Mouse (Mus musculus) brown adipose tissue, adult 24 weeks (tissue): ENCODE data around the gene Tent2. TPM values are rescaled to one million over a fixed set of nuclear protein-coding genes. Genes with fewer than 3 reads are reported as not detected.

Experiments
- H3K27ac ChIP-seq: fragments of 200-500 bp; replicated peaks from 2 replicates; pipeline ENCODE4 v1.5.1; 2012; ENCODE audit warnings: low read depth, mild to moderate bottlenecking, low read length
- H3K4me1 ChIP-seq: fragments of 200-500 bp; 2 replicates; pipeline ENCODE4 v1.6.1; 2012; ENCODE audit warnings: low read length, mixed read lengths; ENCODE audit not compliant: control insufficient read depth, insufficient read depth, insufficient read length
- H3K4me3 ChIP-seq: fragments of 200-500 bp; 2 replicates; pipeline ENCODE4 v1.5.1; 2012; ENCODE audit warnings: low read depth, mild to moderate bottlenecking, low read length, moderate library complexity; ENCODE audit not compliant: insufficient read depth
- polyA plus RNA-seq: library from polyadenylated mRNA; stranded (reverse); fragments of >200 nt; gene quantifications from 2 replicates; pipeline ENCODE4 v1.2.4, GENCODE M21; 2012; ENCODE audit not compliant: missing spikeins, insufficient read depth, insufficient read length

Gene Tent2
- polyA plus RNA-seq, 1 experiment, result 31.9 TPM

DNA sequence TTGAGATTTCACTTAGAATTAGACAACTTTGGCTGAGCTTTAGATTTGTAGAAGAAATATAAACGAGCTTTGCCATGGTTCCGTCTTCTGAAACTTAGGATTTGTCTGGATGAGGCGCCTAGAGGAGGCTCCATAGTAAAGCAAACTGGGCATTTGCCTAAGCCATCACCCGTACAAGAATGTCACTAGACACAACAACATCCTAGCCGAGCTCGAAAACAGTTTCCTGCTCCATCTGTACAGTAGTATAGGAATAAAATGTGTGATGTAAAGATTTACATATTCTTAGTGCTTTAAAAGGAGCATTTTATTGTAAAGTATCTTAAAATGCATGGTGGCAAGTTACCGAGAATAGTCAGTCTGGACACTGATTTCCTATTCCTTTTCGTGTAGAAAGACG is 69.9 kb downstream of the Tent2 start:
- Histone ChIP-seq H3K4me3 (no peak overlapping the region), H3K4me1 (no peaks in the 10 kb centered on the region), H3K27ac (no peak overlapping the region)

DNA sequence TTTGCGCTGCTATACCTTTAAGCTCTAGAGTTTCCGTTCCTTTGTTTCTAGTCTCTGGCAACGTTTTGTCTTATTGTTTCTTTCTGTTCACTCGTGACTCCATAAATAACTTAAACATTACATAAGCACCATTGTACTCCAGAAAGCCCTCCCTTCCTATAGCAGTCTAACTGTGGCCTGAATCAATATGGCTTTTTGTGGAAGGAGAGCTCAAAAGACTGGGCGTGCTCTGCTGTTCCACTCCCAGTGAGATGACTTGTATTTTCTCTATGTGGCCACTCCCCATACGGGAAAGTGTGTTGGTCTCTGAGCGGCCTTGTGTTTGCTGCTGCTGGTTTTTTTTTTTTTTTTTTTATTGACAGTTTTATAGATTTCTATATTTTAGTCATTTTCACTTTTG is 74.9 kb downstream of the Tent2 start:
- H3K27ac ChIP-seq, result no peak overlapping the region
- no peaks in the 10 kb centered on the region for H3K4me1 ChIP-seq
- no peak overlapping the region for H3K4me3 ChIP-seq

DNA sequence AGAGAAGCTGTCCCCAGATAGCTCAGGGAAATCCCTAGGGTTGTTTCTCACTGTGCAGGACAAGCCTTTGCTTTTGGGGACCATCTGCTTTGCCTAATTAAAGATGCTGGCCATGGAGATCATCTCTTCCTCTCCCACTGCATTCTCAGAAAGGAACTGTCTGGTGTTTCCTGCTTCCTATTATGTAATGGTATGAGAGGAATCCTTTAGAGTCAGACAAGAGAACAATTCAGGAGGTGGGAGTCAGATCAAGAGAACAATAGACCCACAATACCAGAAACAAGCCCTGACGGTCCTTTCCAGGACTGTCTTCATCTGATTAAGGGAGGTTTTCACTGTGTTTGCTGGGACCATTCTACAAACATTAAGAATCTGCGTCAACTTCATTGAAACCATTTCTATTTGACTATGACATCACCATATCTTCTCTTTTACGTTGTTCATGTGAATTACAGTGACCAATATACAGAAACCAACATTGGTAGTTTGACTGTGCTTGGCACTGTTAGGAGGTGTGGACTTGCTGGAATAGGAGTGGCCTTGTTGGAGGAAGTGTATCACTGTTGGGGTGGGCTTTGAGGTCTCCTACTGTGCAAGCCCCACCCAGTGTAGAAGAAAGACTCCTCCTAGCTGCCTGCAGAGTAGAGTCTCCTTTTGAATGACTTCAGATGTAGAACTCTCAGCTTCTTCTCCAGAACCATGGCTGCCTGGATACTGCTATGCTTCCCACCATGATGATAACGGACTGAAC is 89.7 kb downstream of the Tent2 start:
- H3K4me3 ChIP-seq, result no peak overlapping the region
- H3K4me1 ChIP-seq, result no peaks in the 10 kb centered on the region
- H3K27ac ChIP-seq, result no peak overlapping the region

DNA sequence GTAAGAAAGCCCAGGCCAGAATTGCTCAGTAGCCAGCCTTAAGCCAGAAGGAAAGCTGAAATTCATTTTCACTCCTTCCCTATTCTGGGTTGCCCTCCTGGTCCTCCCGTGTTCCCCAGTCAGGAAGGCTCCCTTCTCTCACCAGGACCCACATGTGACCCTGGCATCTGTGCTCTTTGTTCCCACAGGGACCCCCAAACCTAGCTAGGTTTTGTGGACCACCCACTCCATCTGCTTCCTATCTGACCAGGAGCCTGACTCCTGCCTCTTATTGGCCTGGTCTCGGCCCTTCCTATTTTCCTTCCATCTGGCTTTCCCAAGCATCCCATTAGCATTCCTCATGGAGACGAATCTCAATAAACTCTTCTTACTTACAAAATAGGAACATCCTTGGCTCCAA is 93.6 kb downstream of the Tent2 start:
- Histone ChIP-seq H3K4me1 (peaks cover 10% of the 10 kb centered on the region; the same call in 1 of the 2 replicates), H3K27ac (no peak overlapping the region), H3K4me3 (no peak overlapping the region)

DNA sequence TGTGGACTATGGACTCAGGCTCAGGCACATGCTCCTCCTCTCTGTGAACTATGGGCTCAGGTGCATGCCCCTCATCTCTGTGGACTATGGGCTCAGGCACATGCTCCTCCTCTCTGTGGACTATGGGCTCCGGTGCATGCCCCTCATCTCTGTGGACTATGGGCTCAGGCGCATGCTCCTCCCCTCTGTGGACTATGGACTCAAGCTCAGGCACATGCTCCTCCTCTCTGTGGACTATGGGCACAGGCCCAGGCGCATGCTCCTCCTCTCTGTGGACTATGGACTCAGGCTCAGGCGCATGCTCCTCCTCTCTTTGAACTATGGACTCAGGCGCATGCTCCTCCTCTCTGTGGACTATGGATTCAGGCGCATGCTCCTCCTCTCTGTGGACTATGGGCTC is 95.5 kb downstream of the Tent2 start:
- Histone ChIP-seq H3K27ac (no peak overlapping the region), H3K4me3 (no peak overlapping the region), H3K4me1 (peaks cover 13% of the 10 kb centered on the region; the same call in 1 of the 2 replicates)

Other genes with a start within 250 kb of the Tent2 start
- 4.1 and 7.8 TPM in 2 replicates for gene Cmya5, start 47.7 kb downstream of the Tent2 start, polyA plus RNA-seq
- 11.8 and 13.8 TPM in 2 replicates for gene Homer1, start 107.2 kb upstream of the Tent2 start, polyA plus RNA-seq